Mouse (Mus musculus): ENCODE results near the gene Bysl.

GRCm38 (mm10) chr17:47559726-47560125 lies 51.6 kb downstream of the Bysl start:
- no peak for TF ChIP-seq CTCF (IDR thresholded peaks at IDR 0.05; ENCODE audit: low read depth, low read length)
- no peak for TF ChIP-seq POLR2A (IDR thresholded peaks at IDR 0.05; ENCODE audit: insufficient read depth, low read length)
- no peak for TF ChIP-seq EP300 (IDR thresholded peaks at IDR 0.05; ENCODE audit: insufficient read depth, low read depth, low read length)

Measured in ES-Bruce4 (cell line).